Mouse (Mus musculus): ENCODE measurements around the gene Ube2q2.
"Not testable (repeated sequence)": the region's sequence is repeated elsewhere in the genome, so short reads cannot be mapped to it uniquely, and the experiment has no call there.

Gene Ube2q2

DNA sequence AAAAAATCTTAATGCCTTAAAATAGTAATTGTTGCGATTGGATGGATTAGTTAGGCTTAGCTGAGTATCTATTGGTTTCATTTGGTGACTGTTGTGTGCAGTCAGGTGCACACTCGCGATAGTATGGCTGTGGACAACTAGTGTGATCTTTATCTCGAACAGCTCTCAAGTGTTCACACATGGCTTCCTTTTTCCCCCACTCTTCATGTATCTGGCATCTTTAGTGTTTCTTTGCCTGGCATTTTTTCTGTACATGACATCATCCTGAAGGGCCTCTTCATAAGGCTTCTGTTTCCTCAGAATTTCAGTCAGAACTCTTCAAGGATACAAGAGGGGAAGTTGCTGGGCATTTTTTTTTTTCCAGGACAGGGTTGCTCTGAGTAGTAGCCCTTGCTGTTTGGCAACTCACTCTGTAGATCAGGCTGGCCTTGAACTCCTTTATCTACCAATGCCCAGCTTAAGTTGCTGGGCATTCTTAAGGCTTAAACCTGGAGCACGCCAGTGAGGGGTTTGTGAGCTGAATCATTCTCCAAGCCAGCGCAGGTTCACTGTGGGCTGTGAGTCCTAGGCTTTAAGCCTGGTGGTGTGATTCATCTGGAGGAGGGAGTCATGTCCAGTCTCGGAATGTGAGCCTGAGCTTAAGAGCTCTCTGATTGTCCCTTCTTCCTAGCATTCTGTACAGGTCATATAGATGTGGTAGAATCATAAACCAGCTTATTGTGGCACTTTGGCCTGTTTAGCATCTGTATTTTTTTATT, 22.2 kb downstream of the Ube2q2 start:
- in situ Hi-C loops (cut with MboI; ENCODE audit: low sequenced_read_pairs) = no loop called here

GRCm38 (mm10) chr9:55172195-55172685, 23.6 kb downstream of the Ube2q2 start:
- in situ Hi-C loops (cut with MboI; ENCODE audit: low sequenced_read_pairs) = no loop called here

GRCm38 (mm10) chr9:55174235-55174634, 25.6 kb downstream of the Ube2q2 start:
- in situ Hi-C loops (cut with MboI; ENCODE audit: low sequenced_read_pairs) = no loop called here

GRCm38 (mm10) chr9:55195876-55196275, 47.2 kb downstream of the Ube2q2 start:
- in situ Hi-C loops (cut with MboI; ENCODE audit: low sequenced_read_pairs) = no loop called here

DNA sequence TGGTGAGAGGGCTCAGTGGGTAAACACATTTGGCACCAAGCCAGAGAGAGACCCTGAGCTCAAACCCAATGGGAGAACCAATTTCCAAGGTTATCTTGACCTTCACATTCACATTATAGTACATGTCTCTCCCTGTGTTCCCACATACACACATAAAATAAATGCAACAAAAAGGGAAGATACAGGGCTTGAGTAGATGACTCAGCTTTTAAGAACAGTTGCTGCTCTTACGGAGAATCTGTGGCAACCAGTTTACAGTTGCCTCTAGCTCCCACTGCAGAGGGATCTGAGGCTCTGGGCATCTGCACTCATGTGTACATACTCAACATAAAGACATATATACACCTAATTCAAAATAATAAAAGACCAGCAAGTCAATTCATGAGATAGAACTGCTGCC, 49.6 kb downstream of the Ube2q2 start:
- in situ Hi-C loops (cut with MboI; ENCODE audit: low sequenced_read_pairs) = no loop called here

DNA sequence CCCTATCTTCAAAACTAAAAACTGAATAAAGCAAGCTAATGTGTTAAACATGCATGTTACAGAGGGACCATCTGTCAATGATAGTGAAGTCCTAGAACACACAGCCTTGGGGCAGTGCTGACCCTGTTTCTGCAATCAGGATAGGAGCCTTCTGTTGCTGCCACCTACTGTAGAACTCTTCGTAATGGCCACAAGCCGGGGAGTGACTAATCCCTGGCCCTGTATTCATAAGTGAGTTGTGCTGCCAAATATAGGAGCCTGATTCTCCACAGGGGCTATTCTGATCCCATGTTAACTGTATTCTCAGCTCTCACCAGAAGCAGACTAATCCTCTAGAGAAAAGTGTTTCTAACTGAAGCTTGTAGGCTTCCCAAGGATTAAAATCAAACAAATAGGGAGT, 50.7 kb downstream of the Ube2q2 start:
- in situ Hi-C loops (cut with MboI; ENCODE audit: low sequenced_read_pairs) = no loop called here

DNA sequence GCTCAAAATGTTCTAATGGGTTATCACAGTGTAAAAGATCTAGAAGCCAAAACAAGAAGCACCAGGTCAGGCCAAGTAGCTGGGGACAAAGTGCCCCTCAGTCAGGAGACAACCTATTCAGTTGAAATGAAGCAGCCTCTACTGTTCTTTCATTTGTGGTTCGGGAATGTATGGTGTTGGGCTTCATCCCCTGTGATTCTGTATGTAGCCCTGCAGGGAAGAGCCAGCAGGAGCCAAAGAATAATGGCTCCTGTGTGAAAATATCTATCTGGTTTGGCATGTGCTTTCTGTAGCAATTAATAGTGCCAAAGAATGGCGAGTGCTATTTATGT, 59.8 kb downstream of the Ube2q2 start:
- in situ Hi-C loops (cut with MboI; ENCODE audit: low sequenced_read_pairs) = no loop called here

- in situ Hi-C loops (cut with MboI; ENCODE audit: low sequenced_read_pairs) = no loop called here
Measured at GRCm38 (mm10) chr9:55208790-55209481, 60.3 kb downstream of the Ube2q2 start, which contains the start of gene Fbxo22. TSS of gene Fbxo22 (plus strand) at chr9:55208925.

- in situ Hi-C loops (cut with MboI; ENCODE audit: low sequenced_read_pairs) = no loop called here
Measured at GRCm38 (mm10) chr9:55211611-55212010, 63.0 kb downstream of the Ube2q2 start.

DNA sequence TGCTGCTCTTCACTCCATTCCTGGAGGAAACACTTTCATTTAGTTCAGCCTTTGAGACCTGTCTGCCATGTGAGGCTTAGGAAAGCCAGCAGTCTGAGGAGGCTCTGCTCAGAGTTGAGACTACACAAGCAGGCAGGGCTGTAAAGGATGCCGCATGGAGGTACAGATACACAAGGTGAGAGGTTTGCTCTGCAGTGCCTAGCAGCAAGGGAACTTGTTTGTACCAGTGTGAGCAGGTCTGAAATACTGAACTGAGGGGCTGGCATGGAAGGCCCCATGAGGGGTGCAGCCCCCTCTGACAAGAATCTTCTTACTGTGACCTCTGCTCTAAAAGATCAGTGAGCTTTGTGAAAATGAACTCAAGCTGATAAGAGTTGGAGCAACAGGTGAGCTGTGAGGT, 64.7 kb downstream of the Ube2q2 start:
- in situ Hi-C loops (cut with MboI; ENCODE audit: low sequenced_read_pairs) = no loop called here

GRCm38 (mm10) chr9:55215056-55215455, 66.4 kb downstream of the Ube2q2 start:
- in situ Hi-C loops (cut with MboI; ENCODE audit: low sequenced_read_pairs) = no loop called here

- in situ Hi-C loops (cut with MboI; ENCODE audit: low sequenced_read_pairs) = no loop called here
Measured at GRCm38 (mm10) chr9:55215648-55216047, 67.0 kb downstream of the Ube2q2 start.

- in situ Hi-C loops (cut with MboI; ENCODE audit: low sequenced_read_pairs) = no loop called here
Measured at GRCm38 (mm10) chr9:55216078-55216477, 67.4 kb downstream of the Ube2q2 start.

GRCm38 (mm10) chr9:55217381-55217780, 68.7 kb downstream of the Ube2q2 start:
- in situ Hi-C loops (cut with MboI; ENCODE audit: low sequenced_read_pairs) = no loop called here

GRCm38 (mm10) chr9:55225165-55225737, 76.6 kb downstream of the Ube2q2 start:
- in situ Hi-C loops (cut with MboI; ENCODE audit: low sequenced_read_pairs) = no loop called here

GRCm38 (mm10) chr9:55226251-55226650, 77.6 kb downstream of the Ube2q2 start:
- in situ Hi-C loops (cut with MboI; ENCODE audit: low sequenced_read_pairs) = no loop called here

- in situ Hi-C loops (cut with MboI; ENCODE audit: low sequenced_read_pairs) = no loop called here
Measured at GRCm38 (mm10) chr9:55228149-55228548, 79.5 kb downstream of the Ube2q2 start.

DNA sequence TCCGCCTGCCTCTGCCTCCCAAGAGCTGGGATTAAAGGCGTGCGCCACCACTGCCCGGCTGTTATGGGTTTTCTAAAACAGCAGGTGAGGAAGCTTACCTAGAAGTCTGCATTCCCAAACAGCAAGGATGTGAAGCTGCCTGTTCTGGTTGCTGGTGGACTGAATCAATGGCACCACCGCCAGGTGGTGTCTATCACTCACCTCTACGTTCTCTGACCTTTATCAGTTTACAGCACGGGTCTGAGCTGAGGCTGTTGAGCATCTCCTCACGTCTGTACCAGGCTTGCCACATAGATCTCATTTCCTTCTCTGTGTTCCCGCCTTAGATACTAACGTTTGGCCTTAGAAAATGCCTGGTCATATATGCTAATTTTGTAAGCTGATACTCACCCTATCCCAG, 80.4 kb downstream of the Ube2q2 start:
- in situ Hi-C loops (cut with MboI; ENCODE audit: low sequenced_read_pairs) = no loop called here

- in situ Hi-C loops (cut with MboI; ENCODE audit: low sequenced_read_pairs) = no loop called here
Measured at GRCm38 (mm10) chr9:55231544-55231943, 82.9 kb downstream of the Ube2q2 start.

GRCm38 (mm10) chr9:55232110-55232509, 83.5 kb downstream of the Ube2q2 start:
- in situ Hi-C loops (cut with MboI; ENCODE audit: low sequenced_read_pairs) = no loop called here

DNA sequence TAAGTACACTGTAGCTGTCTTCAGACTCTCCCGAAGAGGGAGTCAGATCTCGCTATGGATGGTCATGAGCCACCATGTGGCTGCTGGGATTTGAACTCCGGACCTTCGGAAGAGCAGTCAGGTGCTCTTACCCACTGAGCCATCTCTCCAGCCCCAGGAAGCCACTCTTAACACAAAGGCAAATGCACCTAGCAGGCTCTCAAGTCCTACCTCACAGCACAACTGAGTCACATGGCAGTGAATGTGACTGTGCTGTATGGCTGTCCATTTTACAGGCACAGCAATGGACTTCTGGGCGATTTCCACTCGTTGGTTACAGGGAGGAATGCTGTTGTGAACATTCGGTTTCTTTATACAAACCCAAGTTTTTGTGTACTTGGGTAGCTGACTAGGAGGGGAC, 83.9 kb downstream of the Ube2q2 start:
- in situ Hi-C loops (cut with MboI; ENCODE audit: low sequenced_read_pairs) = no loop called here

- in situ Hi-C loops (cut with MboI; ENCODE audit: low sequenced_read_pairs) = not testable (repeated sequence)
Measured at GRCm38 (mm10) chr9:55233076-55233475, 84.4 kb downstream of the Ube2q2 start.

Data from CH12F3 (cell line).